Comparison of ENCODE assay signal across 11 mouse cellular contexts in the genomic region with DNA sequence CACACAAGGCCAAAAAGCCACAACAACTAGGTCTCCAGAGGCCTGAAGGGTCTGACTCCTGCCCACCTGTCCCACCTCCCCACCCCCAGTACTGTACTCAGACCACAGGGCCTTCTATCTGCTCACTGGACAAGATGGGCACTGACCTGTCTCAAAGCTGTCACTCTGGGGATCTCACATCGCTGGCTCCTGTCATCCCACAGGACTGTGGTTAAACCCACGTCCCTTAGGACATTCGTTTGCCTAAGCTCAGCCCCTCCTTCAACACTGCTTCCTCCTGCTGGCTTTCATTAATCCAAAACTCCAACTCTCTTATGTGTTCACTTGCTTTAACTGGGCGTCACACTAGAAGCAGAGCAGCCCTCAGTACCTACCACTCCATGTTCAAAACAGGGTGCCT.
DNase-seq lines count a peak whose midpoint lies in the region; ATAC-seq and TF ChIP-seq lines count a peak whose summit lies in the region.
"Had no signal": no experiment of that assay in that cellular context is flagged by ENCODE, and none has a peak within 500 bp of the region (broad histone marks: within the 10 kb centered on the region; RNA-seq: fewer than 3 reads in every experiment).

No protein-coding gene starts in this region.

- TF ChIP-seq EP300 in liver, embryonic 14.5 days (IDR thresholded peaks at IDR 0.05; ENCODE audit: low read depth), result no peak

- no peak for TF ChIP-seq CTCF in liver, embryonic 14.5 days (IDR thresholded peaks at IDR 0.05; ENCODE audit: low read depth)

- H3K36me3 ChIP-seq in heart, embryonic 12.5 days, result peaks cover 13% of the 10 kb centered on the region
- H3K36me3 ChIP-seq in liver, embryonic 12.5 days, result peaks cover 10% of the 10 kb centered on the region; the same call in 1 of the 2 replicates
- H3K36me3 ChIP-seq in liver, embryonic 14.5 days (replicated peaks; ENCODE audit: control insufficient read depth, insufficient read depth, low read depth), result no peaks in the 10 kb centered on the region
- H3K36me3 ChIP-seq: kidney, embryonic 15.5 days; lung, embryonic 15.5 days had no signal

- H3K9ac ChIP-seq in heart, embryonic 12.5 days, result no peak overlapping the region
- H3K9ac ChIP-seq in liver, embryonic 12.5 days, result no peak overlapping the region
- no peak overlapping the region for H3K9ac ChIP-seq in liver, embryonic 14.5 days (replicated peaks)
- H3K9ac ChIP-seq: kidney, embryonic 15.5 days; lung, embryonic 15.5 days had no signal

- no peaks in the 10 kb centered on the region for H3K9me3 ChIP-seq in heart, embryonic 12.5 days (replicated peaks)
- no peaks in the 10 kb centered on the region for H3K9me3 ChIP-seq in liver, embryonic 12.5 days (replicated peaks)
- no peaks in the 10 kb centered on the region for H3K9me3 ChIP-seq in liver, embryonic 14.5 days (ENCODE audit: control insufficient read depth, low read length)
- H3K9me3 ChIP-seq: kidney, embryonic 15.5 days; lung, embryonic 15.5 days had no signal

- no peaks in the 10 kb centered on the region for H3K27me3 ChIP-seq in heart, embryonic 12.5 days (replicated peaks)
- no peaks in the 10 kb centered on the region for H3K27me3 ChIP-seq in liver, embryonic 12.5 days (replicated peaks)
- no peaks in the 10 kb centered on the region for H3K27me3 ChIP-seq in liver, embryonic 14.5 days (ENCODE audit: control insufficient read depth, insufficient read depth, low read length)
- H3K27me3 ChIP-seq: kidney, embryonic 15.5 days; lung, embryonic 15.5 days had no signal

- no peak overlapping the region for H3K4me2 ChIP-seq in heart, embryonic 12.5 days
- no peak overlapping the region for H3K4me2 ChIP-seq in liver, embryonic 12.5 days
- H3K4me2 ChIP-seq in liver, embryonic 14.5 days (ENCODE audit: low read depth), result no peak overlapping the region
- H3K4me2 ChIP-seq: kidney, embryonic 15.5 days; lung, embryonic 15.5 days had no signal

- DNase-seq in adrenal gland, adult 2 months, result peak; percentile 15
- no peak for DNase-seq in adrenal gland, postnatal 25 days
- DNase-seq in heart, postnatal 4 days, result no peak
- DNase-seq in liver, result no peak
- DNase-seq in liver, embryonic 14.5 days (ENCODE audit: low read depth in 3 of 3, low spot score in 3 of 3), result no peak
- no peak for DNase-seq in urinary bladder, postnatal 10 days (ENCODE audit: low spot score)
- DNase-seq: thymus, postnatal 14 days had no signal

- peak overlapping the region; percentile 49 for H3K27ac ChIP-seq in heart, embryonic 12.5 days (ENCODE audit: poor library complexity, severe bottlenecking)
- no peak overlapping the region for H3K27ac ChIP-seq in liver, embryonic 12.5 days
- no peak overlapping the region for H3K27ac ChIP-seq in liver, embryonic 14.5 days
- H3K27ac ChIP-seq: lung, embryonic 15.5 days had no signal

- H3K4me3 ChIP-seq in heart, embryonic 12.5 days, result no peak overlapping the region
- no peak overlapping the region for H3K4me3 ChIP-seq in liver, embryonic 12.5 days
- no peak overlapping the region for H3K4me3 ChIP-seq in liver, embryonic 14.5 days (ENCODE audit: insufficient read depth in 1 of 2, low read depth in 2 of 2, low read length in 2 of 2)
- H3K4me3 ChIP-seq: kidney, embryonic 15.5 days; lung, embryonic 15.5 days had no signal

- peaks cover 53% of the 10 kb centered on the region for H3K4me1 ChIP-seq in heart, embryonic 12.5 days (replicated peaks)
- peaks cover 5% of the 10 kb centered on the region; the same call in 1 of the 2 replicates for H3K4me1 ChIP-seq in liver, embryonic 12.5 days
- H3K4me1 ChIP-seq in liver, embryonic 14.5 days (replicated peaks; ENCODE audit: control insufficient read depth in 2 of 2, insufficient read depth in 2 of 2, low read length in 1 of 2), result no peaks in the 10 kb centered on the region
- H3K4me1 ChIP-seq: lung, embryonic 15.5 days had no signal

- WGBS in heart, embryonic 12.5 days, result 41% methylated on average over 4 of the region's 4 CpGs
- 46% methylated on average over 4 of the region's 4 CpGs for WGBS in liver, embryonic 12.5 days (ENCODE audit: insufficient replicate concordance)
- 37% methylated on average over 4 of the region's 4 CpGs for WGBS in liver, embryonic 14.5 days (ENCODE audit: insufficient replicate concordance)

- ATAC-seq in heart, embryonic 12.5 days (ENCODE audit: insufficient number of reproducible peaks, low FRiP score), result no peak
- peak; percentile 28; the same call in 1 of the 2 replicates for ATAC-seq in liver, embryonic 12.5 days
- ATAC-seq in liver, embryonic 14.5 days (ENCODE audit: insufficient read depth), result peak; percentile 6; the same call in 1 of the 2 replicates
